Mouse (Mus musculus) c-Kit-positive CD71-positive TER-119-negative erythroid progenitor cells, embryonic 14.5 days (primary cell): ENCODE results near the gene Skida1.

Experiments
- DNase-seq: peaks from one replicate; pipeline ENCODE4 v3.0.0-alpha.2; 2013; ENCODE audit warnings: low read depth

Gene Skida1

GRCm38 (mm10) chr2:18015581-18015980, 33.3 kb downstream of the Skida1 start:
- no peak for DNase-seq

- DNase-seq, result no peak
These were observed 36.0 kb downstream of the Skida1 start for GRCm38 (mm10) chr2:18012866-18013265.

- DNase-seq, result no peak
These were observed 37.6 kb downstream of the Skida1 start for GRCm38 (mm10) chr2:18011226-18011625.

GRCm38 (mm10) chr2:18005137-18005536, 43.7 kb downstream of the Skida1 start:
- no peak for DNase-seq

GRCm38 (mm10) chr2:18004286-18004685, 44.6 kb downstream of the Skida1 start:
- no peak for DNase-seq

- DNase-seq, result no peak
These were observed 46.5 kb downstream of the Skida1 start for GRCm38 (mm10) chr2:18002306-18002705.

GRCm38 (mm10) chr2:17996858-17997257, 52.0 kb downstream of the Skida1 start, which contains the start of gene H2al2a:
TSS of gene H2al2a (minus strand) at chr2:17996958.
- DNase-seq, result no peak
